Mouse (Mus musculus): ENCODE measurements around the gene Cela3a.
"Not testable (repeated sequence)": the region's sequence is repeated elsewhere in the genome, so short reads cannot be mapped to it uniquely, and the experiment has no call there.

Gene Cela3a

DNA sequence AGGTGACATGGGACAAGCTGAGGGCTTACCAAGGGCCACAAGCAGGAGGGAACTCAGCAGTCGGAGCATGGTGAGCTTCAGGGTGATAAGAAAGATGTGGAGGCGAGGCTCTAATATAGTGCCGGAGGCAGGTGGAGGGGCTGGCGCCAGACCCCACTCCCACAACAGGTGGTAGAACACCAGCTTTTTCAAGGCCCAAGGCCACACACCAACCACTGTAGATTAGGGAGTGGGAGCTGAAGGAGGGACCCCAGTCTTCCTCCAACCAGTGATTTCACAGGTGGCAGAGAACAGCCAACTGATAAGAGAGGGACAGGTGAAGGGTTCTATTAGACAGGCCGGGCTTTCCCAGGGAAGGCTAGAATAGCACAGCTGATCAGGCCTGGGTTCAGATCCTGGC lies at the start of gene Cela3a:
TSS of gene Cela3a (minus strand) at position 101 of the 400 bp plus-strand sequence.
- no peak for DNase-seq (ENCODE audit: low read depth, low spot score)

DNA sequence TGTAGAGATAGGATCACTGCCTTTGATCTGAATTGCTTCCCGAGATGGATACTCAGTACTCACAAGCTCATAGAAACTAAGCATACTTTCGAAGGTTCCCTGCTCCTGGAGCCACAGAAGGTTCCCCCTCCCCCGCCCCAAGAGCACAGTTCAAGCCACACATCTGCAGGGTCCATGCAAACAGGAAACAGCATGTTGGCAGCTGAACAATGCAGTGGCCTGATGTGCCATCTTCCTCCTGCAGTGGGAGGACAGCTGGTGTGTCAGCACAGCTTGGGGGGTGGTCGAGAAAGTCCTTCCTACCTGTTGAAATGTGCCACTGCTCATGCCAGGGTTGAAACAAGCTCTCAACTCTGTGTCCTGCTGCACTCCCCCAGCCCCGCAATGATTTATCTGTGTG lies 49.3 kb upstream of the Cela3a start:
- DNase-seq (ENCODE audit: low read depth, low spot score), result no peak

GRCm38 (mm10) chr4:137458310-137458709 lies 48.7 kb upstream of the Cela3a start:
- no peak for DNase-seq (ENCODE audit: low read depth, low spot score)

DNA sequence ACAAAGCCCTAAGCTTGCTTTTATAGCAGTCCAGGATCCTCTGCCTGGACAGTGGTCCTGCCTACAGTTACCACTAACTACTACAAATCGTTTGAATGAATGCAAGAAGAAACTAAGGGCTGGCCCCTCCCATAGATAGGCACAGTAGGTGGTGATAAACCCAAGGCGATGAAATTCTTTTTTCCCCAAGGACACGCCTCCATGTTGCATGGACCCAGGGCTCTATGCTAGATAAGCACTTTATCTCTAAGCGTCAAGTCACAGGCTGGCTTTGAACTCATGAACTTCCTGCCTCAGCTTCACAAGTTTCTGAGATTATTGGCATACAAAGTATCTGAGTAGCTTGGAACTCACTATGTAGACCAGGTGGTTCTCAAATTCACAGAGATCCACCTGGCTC lies 47.7 kb upstream of the Cela3a start:
- no peak for DNase-seq (ENCODE audit: low read depth, low spot score)

DNA sequence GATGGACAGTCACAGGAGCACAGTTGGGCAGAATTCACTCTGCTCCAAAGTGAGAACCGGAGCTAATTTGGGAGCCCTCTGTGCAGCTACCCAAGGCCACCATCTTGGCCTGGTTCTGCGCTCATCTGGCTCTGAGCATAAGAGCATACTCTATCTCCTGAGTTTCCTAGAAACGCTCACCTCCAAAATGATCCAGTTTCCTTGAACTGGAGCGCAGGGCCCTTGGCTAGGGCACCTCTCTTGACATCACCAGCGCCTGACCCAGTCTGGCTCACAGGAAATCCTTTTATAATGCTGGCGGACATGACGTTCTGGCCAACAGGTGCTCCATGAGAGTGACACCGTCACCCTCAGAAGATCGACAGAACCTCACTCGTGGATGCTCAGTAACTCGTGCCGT lies 47.0 kb upstream of the Cela3a start:
- no peak for DNase-seq (ENCODE audit: low read depth, low spot score)

DNA sequence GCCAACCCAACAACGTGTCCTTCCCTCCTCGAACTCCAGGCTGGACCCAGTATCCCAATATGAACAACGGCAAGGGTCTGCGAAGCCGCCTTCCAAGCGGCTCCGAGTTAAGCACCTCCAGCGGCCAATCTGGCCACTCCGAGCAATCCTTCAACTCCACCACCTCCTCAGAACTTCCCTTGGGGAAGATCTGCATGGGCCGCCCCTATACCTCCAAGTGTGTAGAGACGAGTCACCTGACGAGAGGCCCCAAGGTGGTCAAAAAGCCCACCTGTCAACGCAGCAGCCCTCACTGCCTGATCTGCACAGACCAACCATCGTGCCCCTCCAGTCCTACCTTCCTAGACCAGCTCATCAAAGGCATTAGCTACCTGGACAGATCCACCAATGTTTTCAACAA lies 45.0 kb upstream of the Cela3a start:
- no peak for DNase-seq (ENCODE audit: low read depth, low spot score)

GRCm38 (mm10) chr4:137453234-137453767 lies 43.7 kb upstream of the Cela3a start, which contains the start of gene 1700013G24Rik:
Gene 1700013G24Rik, plus strand, starts transcription at chr4:137453284.
- no peak for DNase-seq (ENCODE audit: low read depth, low spot score)

- DNase-seq (ENCODE audit: low read depth, low spot score), result no peak
Measured at GRCm38 (mm10) chr4:137452190-137452589, 42.6 kb upstream of the Cela3a start.

DNA sequence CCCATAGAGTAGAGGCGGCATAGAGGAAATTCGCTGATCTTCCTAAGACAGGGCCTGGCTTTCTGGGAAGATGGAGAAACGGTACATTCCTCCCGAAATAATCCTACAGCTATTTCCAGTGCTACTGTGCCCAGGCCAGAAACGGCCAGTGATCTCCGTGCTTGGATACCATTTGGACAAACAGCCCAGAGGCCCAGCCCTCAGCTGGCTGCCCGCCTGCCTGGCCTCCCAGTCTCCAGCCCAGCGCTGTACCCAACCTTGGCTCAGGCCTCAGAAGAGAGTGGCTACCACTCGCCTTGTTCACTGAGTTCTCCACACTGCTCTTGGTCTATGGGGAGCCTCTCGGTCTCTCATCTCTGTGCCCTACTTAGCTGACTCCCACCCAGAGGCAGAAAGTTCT lies 40.1 kb upstream of the Cela3a start:
- no peak for DNase-seq (ENCODE audit: low read depth, low spot score)

DNA sequence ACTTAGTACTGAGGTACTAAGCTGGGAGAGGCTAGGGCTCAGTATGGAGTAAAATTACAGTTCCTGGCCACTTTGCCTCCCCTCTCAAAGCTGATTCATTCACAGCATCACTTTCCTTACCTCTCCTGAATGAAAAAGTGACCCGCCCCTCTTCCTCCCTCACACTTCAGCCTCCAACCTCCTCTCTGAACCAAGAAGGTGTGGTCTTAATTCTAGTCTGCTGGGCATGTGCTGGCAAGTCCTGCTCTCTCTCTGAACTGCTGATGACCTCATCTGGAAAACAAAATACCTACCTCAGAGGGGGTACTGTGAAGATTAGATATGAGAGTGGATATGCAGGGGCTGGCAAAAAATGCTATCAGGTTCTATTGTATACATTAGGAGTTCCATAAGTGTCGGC lies 39.5 kb upstream of the Cela3a start:
- DNase-seq (ENCODE audit: low read depth, low spot score), result no peak

GRCm38 (mm10) chr4:137448641-137449040 lies 39.0 kb upstream of the Cela3a start:
- no peak for DNase-seq (ENCODE audit: low read depth, low spot score)

- no peak for DNase-seq (ENCODE audit: low read depth, low spot score)
Measured at GRCm38 (mm10) chr4:137448197-137448596, 38.6 kb upstream of the Cela3a start.

DNA sequence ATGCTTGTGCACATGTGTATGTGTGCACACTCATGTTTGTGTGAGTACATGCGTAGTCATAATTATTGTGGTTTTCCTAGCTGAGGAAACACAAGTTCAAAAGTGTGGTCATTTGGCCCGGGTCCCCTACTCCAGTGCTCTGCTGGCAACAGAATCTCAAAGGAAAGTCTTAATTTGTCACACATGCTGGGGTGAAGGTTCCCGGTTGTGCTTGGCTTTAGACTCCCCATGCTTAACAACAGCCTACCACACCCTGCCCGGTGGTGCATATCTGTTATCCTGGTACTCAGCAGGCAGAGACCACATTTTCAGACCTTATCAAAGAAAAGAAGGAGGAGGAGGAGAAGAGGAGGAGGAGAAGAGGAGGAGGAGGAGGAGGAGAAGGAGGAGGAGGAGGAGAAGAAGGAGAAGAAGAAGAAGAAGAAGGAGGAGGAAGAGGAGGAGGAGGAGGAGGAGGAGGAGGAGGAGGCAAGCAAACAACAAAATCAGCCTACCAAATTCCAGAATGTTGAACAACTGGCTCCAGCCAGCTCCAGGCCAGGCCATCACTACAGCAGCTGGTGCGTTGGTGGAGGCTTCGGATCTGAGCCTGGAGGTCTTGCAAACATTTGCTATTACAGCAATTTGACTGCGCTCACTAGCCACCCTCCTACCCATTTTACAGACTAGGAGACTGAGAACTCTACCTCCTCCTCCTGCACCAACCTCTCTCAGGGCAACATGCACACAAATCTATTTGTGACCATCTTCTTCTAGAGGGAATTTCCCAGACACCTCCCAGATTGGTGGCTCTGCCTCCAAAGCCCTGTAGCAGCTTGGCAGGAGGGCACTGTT lies 38.0 kb upstream of the Cela3a start:
- DNase-seq (ENCODE audit: low read depth, low spot score), result no peak

- no peak for DNase-seq (ENCODE audit: low read depth, low spot score)
Measured at GRCm38 (mm10) chr4:137445881-137446280, 36.3 kb upstream of the Cela3a start.

DNA sequence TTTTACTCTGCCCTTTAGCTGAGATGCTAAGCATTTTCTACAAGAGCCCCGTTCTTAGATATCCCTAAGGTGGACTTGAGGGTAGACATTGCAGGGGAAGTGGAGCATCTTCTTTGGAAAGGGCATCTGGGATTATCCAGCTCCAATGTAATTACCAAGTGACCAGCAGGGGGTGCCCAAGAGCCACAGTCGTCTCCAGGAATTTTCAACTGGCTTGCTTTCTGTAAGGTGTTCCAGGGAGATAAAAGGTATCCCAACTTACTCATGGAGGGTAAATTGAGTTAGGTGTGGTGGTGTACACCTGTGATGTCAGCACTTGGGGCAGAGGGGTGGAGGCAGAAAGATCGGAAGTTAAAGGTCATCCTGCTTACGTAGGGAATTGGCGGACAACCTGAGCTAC lies 34.0 kb upstream of the Cela3a start:
- DNase-seq (ENCODE audit: low read depth, low spot score), result peak; percentile 65

GRCm38 (mm10) chr4:137441332-137441731 lies 31.7 kb upstream of the Cela3a start:
- no peak for DNase-seq (ENCODE audit: low read depth, low spot score)

GRCm38 (mm10) chr4:137438842-137439241 lies 29.3 kb upstream of the Cela3a start:
- no peak for DNase-seq (ENCODE audit: low read depth, low spot score)

- no peak for DNase-seq (ENCODE audit: low read depth, low spot score)
Measured at GRCm38 (mm10) chr4:137436979-137437669, 27.5 kb upstream of the Cela3a start.

GRCm38 (mm10) chr4:137432700-137433550 lies 23.3 kb upstream of the Cela3a start:
- not testable (repeated sequence) for DNase-seq (ENCODE audit: low read depth, low spot score)

- no peak for DNase-seq (ENCODE audit: low read depth, low spot score)
Measured at GRCm38 (mm10) chr4:137430502-137430901, 20.9 kb upstream of the Cela3a start, which contains the start of gene Cela3b. Gene Cela3b, minus strand, starts transcription at chr4:137430540.

GRCm38 (mm10) chr4:137417712-137418564 lies 8.3 kb upstream of the Cela3a start:
- no peak for DNase-seq (ENCODE audit: low read depth, low spot score)

Data from forelimb bud, embryonic 11.5 days (tissue).